Mouse (Mus musculus) hindbrain, postnatal 0 days (tissue): ENCODE measurements around the gene Mrpl39. TPM values are rescaled to one million over a fixed set of nuclear protein-coding genes. Genes with fewer than 3 reads are reported as not detected.

Source experiments
- ATAC-seq: fragments of 200-750 bp; cut with Nextera tagmentation; 2 replicates; pipeline ENCODE4 v1.8.0; 2017; ENCODE audit warnings: mild to moderate bottlenecking, moderate TSS enrichment, moderate library complexity
- DNase-seq: peaks from one replicate; pipeline ENCODE4 v3.0.0-alpha.2; 2015; ENCODE audit warnings: low spot score
- H3K27ac ChIP-seq: fragments of 300-500 bp; sonication (generic); 2 replicates; pipeline ENCODE4 v1.5.1; 2014; ENCODE audit warnings: mild to moderate bottlenecking
- H3K27me3 ChIP-seq: fragments of 300-500 bp; sonication (generic); 2 replicates; pipeline ENCODE4 v1.6.1; 2014; ENCODE audit warnings: low read length, mixed read lengths; ENCODE audit not compliant: insufficient read depth
- H3K36me3 ChIP-seq: fragments of 300-500 bp; sonication (generic); 2 replicates; pipeline ENCODE4 v1.6.1; 2014; ENCODE audit warnings: low read length, mixed read lengths; ENCODE audit not compliant: insufficient read depth
- H3K4me1 ChIP-seq: fragments of 300-500 bp; sonication (generic); 2 replicates; pipeline ENCODE4 v1.6.1; 2014; ENCODE audit warnings: antibody characterized with exemption, low read length, mixed read lengths; ENCODE audit not compliant: insufficient read depth
- H3K4me2 ChIP-seq: fragments of 300-500 bp; sonication (generic); 2 replicates; pipeline ENCODE4 v1.6.1; 2014; ENCODE audit warnings: low read depth, mild to moderate bottlenecking, low read length, moderate library complexity, mixed read lengths
- H3K4me3 ChIP-seq: fragments of 300-500 bp; sonication (generic); 2 replicates; pipeline ENCODE4 v1.5.1; 2014; ENCODE audit warnings: low read length
- H3K9ac ChIP-seq: fragments of 300-500 bp; sonication (generic); replicated peaks from 2 replicates; pipeline ENCODE4 v1.6.1; 2014; ENCODE audit warnings: mild to moderate bottlenecking, low read length, moderate library complexity, mixed read lengths
- H3K9me3 ChIP-seq: fragments of 300-500 bp; sonication (generic); 2 replicates; pipeline ENCODE4 v1.6.1; 2016; ENCODE audit warnings: low read length, mixed read lengths
- CTCF ChIP-seq: IDR thresholded peaks from 2 replicates; pipeline ENCODE4 v1.5.1; 2016; ENCODE audit warnings: antibody characterized with exemption, control low read depth, low read depth
- WGBS: fragments of 180-500 bp; shearing (Covaris S2); extraction: QIAGEN DNeasy Blood & Tissue Kit; methylation state at CpG from one replicate; pipeline ENCODE4 v1.1.7; 2014; 5-methylcytosine and 5-hydroxymethylcytosine counted together
- polyA plus RNA-seq: library from polyadenylated mRNA; unstranded; fragments of >200 nt; fragmentation: Nextera tagmentation; extraction: Ambion mirVana; gene quantifications from 2 replicates; pipeline ENCODE4 v1.2.1, GENCODE M21; 2015
- total RNA-seq: library from RNA; depleted of rRNA; stranded (reverse); fragments of >200 nt; gene quantifications from 2 replicates; pipeline ENCODE4 v1.2.3, GENCODE M21; 2014

Gene Mrpl39
- total and polyA plus RNA-seq, 2 experiments from 2014 or later: 12.1 to 36.2 TPM

GRCm38 (mm10) chr16:84716724-84717617 lies 18.6 kb downstream of the Mrpl39 start:
- H3K27ac ChIP-seq: no peak overlapping the region
- ATAC-seq: no peak
- no peaks in the 10 kb centered on the region for H3K4me1 ChIP-seq

GRCm38 (mm10) chr16:84716197-84716596 lies 19.3 kb downstream of the Mrpl39 start:
- H3K4me1 ChIP-seq: no peaks in the 10 kb centered on the region
- ATAC-seq (no peak), DNase-seq (no peak)
- WGBS: 89% methylated on average over 7 of the region's 7 CpGs
- H3K27ac ChIP-seq: no peak overlapping the region
- H3K4me2 ChIP-seq: no peak overlapping the region
- no peak overlapping the region for H3K9ac ChIP-seq
- no peaks in the 10 kb centered on the region for H3K9me3 ChIP-seq
- no peak overlapping the region for H3K4me3 ChIP-seq
- no peaks in the 10 kb centered on the region for H3K27me3 ChIP-seq
- TF ChIP-seq CTCF: no peak
- H3K36me3 ChIP-seq: peaks cover 10% of the 10 kb centered on the region

More at GRCm38 (mm10) chr16:84716724-84717617, 18.6 kb downstream of the Mrpl39 start:
- no peak overlapping the region for H3K9ac ChIP-seq
- TF ChIP-seq CTCF: no peak
- 93% methylated on average over 13 of the region's 13 CpGs for WGBS
- H3K36me3 ChIP-seq: peaks cover 18% of the 10 kb centered on the region
- H3K9me3 ChIP-seq: no peaks in the 10 kb centered on the region
- no peak overlapping the region for H3K4me3 ChIP-seq
- H3K27me3 ChIP-seq: no peaks in the 10 kb centered on the region
- H3K4me2 ChIP-seq: no peak overlapping the region
- DNase-seq: no peak

- ATAC-seq: no peak
- no peaks in the 10 kb centered on the region for H3K27me3 ChIP-seq
- H3K4me1 ChIP-seq: no peaks in the 10 kb centered on the region
- H3K9ac ChIP-seq: no peak overlapping the region
- DNase-seq: no peak
- 94% methylated on average over 6 of the region's 6 CpGs for WGBS
- H3K4me3 ChIP-seq: no peak overlapping the region
- H3K4me2 ChIP-seq: no peak overlapping the region
- peaks cover 10% of the 10 kb centered on the region for H3K36me3 ChIP-seq
- no peaks in the 10 kb centered on the region for H3K9me3 ChIP-seq
- no peak overlapping the region for H3K27ac ChIP-seq
- TF ChIP-seq CTCF: no peak
Measured at GRCm38 (mm10) chr16:84714978-84715377, 20.6 kb downstream of the Mrpl39 start.

GRCm38 (mm10) chr16:84713926-84714325 lies 21.6 kb downstream of the Mrpl39 start:
- Histone ChIP-seq H3K36me3 (peaks cover 10% of the 10 kb centered on the region), H3K9ac (no peak overlapping the region), H3K27ac (no peak overlapping the region), H3K4me1 (no peaks in the 10 kb centered on the region), H3K27me3 (no peaks in the 10 kb centered on the region), H3K9me3 (no peaks in the 10 kb centered on the region), H3K4me2 (no peak overlapping the region), H3K4me3 (no peak overlapping the region)
- 91% methylated on average over 4 of the region's 4 CpGs for WGBS
- DNase-seq (no peak), ATAC-seq (no peak)
- TF ChIP-seq CTCF: no peak

- no peak for TF ChIP-seq CTCF
- Histone ChIP-seq H3K27me3 (no peaks in the 10 kb centered on the region), H3K4me3 (no peak overlapping the region), H3K9me3 (no peaks in the 10 kb centered on the region), H3K9ac (no peak overlapping the region), H3K36me3 (peaks cover 4% of the 10 kb centered on the region; the same call in 1 of the 2 replicates), H3K4me2 (no peak overlapping the region), H3K4me1 (no peaks in the 10 kb centered on the region), H3K27ac (no peak overlapping the region)
- ATAC-seq (no peak), DNase-seq (no peak)
- 94% methylated on average over 4 of the region's 4 CpGs for WGBS
Measured at GRCm38 (mm10) chr16:84713156-84713555, 22.4 kb downstream of the Mrpl39 start.

GRCm38 (mm10) chr16:84708649-84709048 lies 26.9 kb downstream of the Mrpl39 start:
- 85% methylated on average over 2 of the region's 2 CpGs for WGBS
- DNase-seq (no peak), ATAC-seq (no peak)
- no peak for TF ChIP-seq CTCF
- Histone ChIP-seq H3K36me3 (no peaks in the 10 kb centered on the region), H3K4me2 (no peak overlapping the region), H3K4me3 (no peak overlapping the region), H3K9me3 (no peaks in the 10 kb centered on the region), H3K4me1 (no peaks in the 10 kb centered on the region), H3K9ac (no peak overlapping the region), H3K27me3 (no peaks in the 10 kb centered on the region), H3K27ac (no peak overlapping the region)

GRCm38 (mm10) chr16:84707802-84708201 lies 27.7 kb downstream of the Mrpl39 start:
- Histone ChIP-seq H3K9me3 (no peaks in the 10 kb centered on the region), H3K27ac (no peak overlapping the region), H3K27me3 (0 out of 2 replicates have a peak, but pooled peaks cover under 1% of the 10 kb centered on the region), H3K4me3 (no peak overlapping the region), H3K36me3 (no peaks in the 10 kb centered on the region), H3K4me1 (no peaks in the 10 kb centered on the region), H3K9ac (no peak overlapping the region), H3K4me2 (no peak overlapping the region)
- TF ChIP-seq CTCF: no peak
- ATAC-seq (no peak), DNase-seq (no peak)
- 67% methylated on average over 4 of the region's 4 CpGs for WGBS
